Mouse (Mus musculus): Measurements from ENCODE around the gene Fam207a.

DNA sequence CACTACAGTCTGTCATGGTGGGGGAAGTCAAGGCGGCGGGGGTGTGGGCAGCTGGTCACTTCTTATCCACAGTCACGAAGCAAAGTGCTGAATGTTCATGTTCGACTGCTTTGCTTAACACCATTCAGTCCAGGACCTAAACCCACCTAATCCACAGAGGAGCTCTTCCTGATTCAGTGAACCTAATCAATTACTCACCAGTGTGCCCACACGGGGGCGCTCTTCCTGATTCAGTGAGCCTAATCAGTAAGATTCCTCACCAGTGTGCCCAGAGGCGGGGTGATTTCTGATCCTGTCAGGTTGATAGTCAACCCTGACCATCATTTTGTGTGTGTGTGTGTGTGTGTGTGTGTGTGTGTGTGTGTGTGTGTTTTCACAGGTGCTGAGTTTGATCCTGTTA lies 27.6 kb upstream of the Fam207a start:
- peak; percentile 60 for TF ChIP-seq CTCF (conservative IDR thresholded peaks at IDR 0.05; ENCODE audit: insufficient read depth, insufficient read length, low read depth, low read length)
- no peak for TF ChIP-seq POLR2A (IDR thresholded peaks at IDR 0.05; ENCODE audit: low read depth, low read length)
